Comparison of ENCODE assay signal across 14 mouse cellular contexts in the genomic region with DNA sequence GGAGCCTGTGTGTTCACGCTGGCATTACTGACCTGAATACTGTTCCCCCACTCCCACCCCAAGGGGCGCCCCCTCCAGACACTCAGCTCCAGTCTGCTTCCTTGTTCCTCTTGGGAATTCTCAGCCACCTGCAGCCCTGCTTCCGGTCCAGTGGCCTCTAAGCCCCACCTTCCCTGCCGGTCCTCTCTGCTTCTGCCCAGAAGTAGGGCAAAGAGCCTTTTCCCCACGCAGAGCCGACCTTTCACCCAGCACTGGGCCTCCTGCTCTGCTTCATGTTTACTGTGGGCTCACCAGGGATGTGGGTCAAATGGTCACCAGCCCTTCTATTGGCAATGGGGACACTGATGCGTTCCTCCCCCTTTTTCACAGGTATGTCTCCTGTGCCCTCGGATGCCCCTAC. TPM values are rescaled to one million over a fixed set of nuclear protein-coding genes. Genes with fewer than 3 reads are reported as not detected.
DNase-seq lines count a peak whose midpoint lies in the region; ATAC-seq and TF ChIP-seq lines count a peak whose summit lies in the region.
"Had no signal": no experiment of that assay in that cellular context is flagged by ENCODE, and none has a peak within 500 bp of the region (broad histone marks: within the 10 kb centered on the region; RNA-seq: fewer than 3 reads in every experiment).

No protein-coding gene starts in this region.

- TF ChIP-seq CTCF in intestine, postnatal 0 days (IDR thresholded peaks at IDR 0.05; ENCODE audit: low read depth): peak; percentile 39

- H3K27ac ChIP-seq in intestine, postnatal 0 days (ENCODE audit: low read depth, low read length): peak overlapping the region; percentile 90
- no peak overlapping the region for H3K27ac ChIP-seq in heart, embryonic 12.5 days (ENCODE audit: poor library complexity, severe bottlenecking)
- H3K27ac ChIP-seq: hindbrain, postnatal 0 days had no signal

- WGBS in intestine, postnatal 0 days: 27% methylated on average over 8 of the region's 8 CpGs
- WGBS in heart, embryonic 12.5 days: 65% methylated on average over 8 of the region's 8 CpGs

- peaks cover 55% of the 10 kb centered on the region for H3K36me3 ChIP-seq in intestine, postnatal 0 days (ENCODE audit: control insufficient read depth, insufficient read depth)
- peaks cover 64% of the 10 kb centered on the region for H3K36me3 ChIP-seq in heart, embryonic 12.5 days

- 0 out of 2 replicates have a peak, but pooled peaks cover 4% of the 10 kb centered on the region for H3K4me1 ChIP-seq in intestine, postnatal 0 days (replicated peaks; ENCODE audit: control insufficient read depth, insufficient read depth, low read length)
- peaks cover 3% of the 10 kb centered on the region; the same call in 1 of the 2 replicates for H3K4me1 ChIP-seq in heart, embryonic 12.5 days (replicated peaks)

- ATAC-seq in intestine, postnatal 0 days: peak; percentile 87
- no peak for ATAC-seq in heart, embryonic 12.5 days (ENCODE audit: insufficient number of reproducible peaks, low FRiP score)
- ATAC-seq: hindbrain, postnatal 0 days; Patski had no signal

- DNase-seq in heart, adult 11 months: peak; percentile 91
- DNase-seq in heart, adult 9 months (ENCODE audit: low spot score in 2 of 2): no peak
- peak; percentile 79 to 94 for DNase-seq in kidney, postnatal 25 days
- peak; percentile 45 for DNase-seq in retina, embryonic 14.5 days (ENCODE audit: low spot score)
- DNase-seq in heart, postnatal 4 days: no peak
- no peak for DNase-seq in thymus, postnatal 0 days (ENCODE audit: low spot score)
- DNase-seq: B cell, adult 2 months; cerebellum, adult 2 months; spleen, adult 18-20 months had no signal

- no peaks in the 10 kb centered on the region for H3K9me3 ChIP-seq in intestine, postnatal 0 days (ENCODE audit: control insufficient read depth)
- H3K9me3 ChIP-seq in heart, embryonic 12.5 days (replicated peaks): no peaks in the 10 kb centered on the region

- H3K27me3 ChIP-seq in intestine, postnatal 0 days (replicated peaks; ENCODE audit: control insufficient read depth, insufficient read depth, low read length): no peaks in the 10 kb centered on the region
- no peaks in the 10 kb centered on the region for H3K27me3 ChIP-seq in heart, embryonic 12.5 days (replicated peaks)
- H3K27me3 ChIP-seq: Patski had no signal

- peak overlapping the region; percentile 9; the same call in 1 of the 2 replicates for H3K4me3 ChIP-seq in intestine, postnatal 0 days (ENCODE audit: low read depth, low read length)
- H3K4me3 ChIP-seq in heart, embryonic 12.5 days: no peak overlapping the region

- H3K4me2 ChIP-seq in intestine, postnatal 0 days (replicated peaks; ENCODE audit: low read depth): peak overlapping the region; percentile 56
- H3K4me2 ChIP-seq in heart, embryonic 12.5 days: no peak overlapping the region
- H3K4me2 ChIP-seq: heart, embryonic 11.5 days had no signal

- H3K9ac ChIP-seq in intestine, postnatal 0 days (ENCODE audit: low read depth, low read length): peak overlapping the region; percentile 22; the same call in 1 of the 2 replicates
- H3K9ac ChIP-seq in heart, embryonic 12.5 days: no peak overlapping the region

RNA-seq across cellular contexts. Expression of a gene that starts 5.2 kb away (rescaled TPM):
- 99.5 and 131 TPM in 2 replicates for polyA plus RNA-seq in intestine, postnatal 0 days (2015; fragmentation: Nextera tagmentation; extraction: Ambion mirVana)
- 1 to 10 TPM; 7.6 to 9.8 TPM for total RNA-seq in heart, postnatal 4 days (2021)
- polyA plus RNA-seq in heart, embryonic 12.5 days (2016; fragmentation: Nextera tagmentation; extraction: Ambion mirVana): 27.6 and 28.8 TPM in 2 replicates
- 41.8 and 43.9 TPM in 2 replicates for polyA plus RNA-seq in thymus, postnatal 0 days (2015; fragmentation: Nextera tagmentation; extraction: Ambion mirVana)

RNA-seq across cellular contexts. Expression of a gene that starts 12.1 kb away (rescaled TPM):
- polyA plus RNA-seq in intestine, postnatal 0 days (2015; fragmentation: Nextera tagmentation; extraction: Ambion mirVana): 232 and 235 TPM in 2 replicates
- total RNA-seq in heart, postnatal 4 days (2021): 10 to 100 TPM; 52.2 to 59.8 TPM
- 70.4 and 74.5 TPM in 2 replicates for polyA plus RNA-seq in heart, embryonic 12.5 days (2016; fragmentation: Nextera tagmentation; extraction: Ambion mirVana)
- polyA plus RNA-seq in thymus, postnatal 0 days (2015; fragmentation: Nextera tagmentation; extraction: Ambion mirVana): 70.1 and 72.8 TPM in 2 replicates

RNA-seq across cellular contexts. Expression of a gene that starts 14.1 kb away (rescaled TPM):
- 90.3 and 94.9 TPM in 2 replicates for polyA plus RNA-seq in intestine, postnatal 0 days (2015; fragmentation: Nextera tagmentation; extraction: Ambion mirVana)
- 10 to 100 TPM; 46.3 to 46.9 TPM for total RNA-seq in heart, postnatal 4 days (2021)
- 73.0 and 77.4 TPM in 2 replicates for polyA plus RNA-seq in heart, embryonic 12.5 days (2016; fragmentation: Nextera tagmentation; extraction: Ambion mirVana)
- 145 and 149 TPM in 2 replicates for polyA plus RNA-seq in thymus, postnatal 0 days (2015; fragmentation: Nextera tagmentation; extraction: Ambion mirVana)

RNA-seq across cellular contexts. Expression of a gene that starts 28.7 kb away (rescaled TPM):
- polyA plus RNA-seq in intestine, postnatal 0 days (2015; fragmentation: Nextera tagmentation; extraction: Ambion mirVana): 56.7 and 57.7 TPM in 2 replicates
- 10 to 100 TPM; 17.1 to 18.3 TPM for total RNA-seq in heart, postnatal 4 days (2021)
- polyA plus RNA-seq in heart, embryonic 12.5 days (2016; fragmentation: Nextera tagmentation; extraction: Ambion mirVana): 47.2 and 49.1 TPM in 2 replicates
- polyA plus RNA-seq in thymus, postnatal 0 days (2015; fragmentation: Nextera tagmentation; extraction: Ambion mirVana): 174 and 180 TPM in 2 replicates

RNA-seq across cellular contexts. Expression of a gene that starts 37.8 kb away (rescaled TPM):
- polyA plus RNA-seq in intestine, postnatal 0 days (2015; fragmentation: Nextera tagmentation; extraction: Ambion mirVana): 717 and 739 TPM in 2 replicates
- 10 to 100 TPM; 42.4 to 45.9 TPM for total RNA-seq in heart, postnatal 4 days (2021)
- polyA plus RNA-seq in heart, embryonic 12.5 days (2016; fragmentation: Nextera tagmentation; extraction: Ambion mirVana): 36.4 and 41.7 TPM in 2 replicates
- polyA plus RNA-seq in thymus, postnatal 0 days (2015; fragmentation: Nextera tagmentation; extraction: Ambion mirVana): 56.0 and 63.5 TPM in 2 replicates

Comparison
In these comparisons a context has a peak if more than half of its experiments do, and no peak if none do; other contexts are left out.
1. DNase-seq: peak in heart, adult 11 months (single experiment), kidney, postnatal 25 days (2 of 2) and retina, embryonic 14.5 days (single experiment); none in heart, adult 9 months (0 of 2), heart, postnatal 4 days (single experiment) and thymus, postnatal 0 days (single experiment).